Mouse (Mus musculus) ES-E14 (cell line): ENCODE data around the gene Nphs1. TPM values are rescaled to one million over a fixed set of nuclear protein-coding genes. Genes with fewer than 3 reads are reported as not detected.

Source experiments
- DNase-seq: peaks from one replicate; pipeline ENCODE4 v3.0.0-alpha.2; 2013; ENCODE audit warnings: low read depth, low spot score
- H3K27ac ChIP-seq: 2 replicates; pipeline ENCODE4 v1.5.1; 2012; ENCODE audit warnings: low read depth, mild to moderate bottlenecking, low read length, moderate library complexity, mixed read lengths; ENCODE audit not compliant: poor library complexity, insufficient read depth, severe bottlenecking
- H3K36me3 ChIP-seq: 2 replicates; pipeline ENCODE4 v1.6.1; 2012; ENCODE audit warnings: mild to moderate bottlenecking, low read length, moderate library complexity, mixed read lengths; ENCODE audit not compliant: control insufficient read depth, poor library complexity, insufficient read depth, severe bottlenecking
- H3K4me1 ChIP-seq, 2 experiments: fragments of 150-350 bp in 1 of 2; sonication (generic) in 1 of 2; 2 replicates each; pipeline ENCODE4 v1.6.1; 2012; ENCODE audit warnings: low read length in 2 of 2, mild to moderate bottlenecking in 1 of 2, mixed read lengths in 1 of 2; ENCODE audit not compliant: control insufficient read depth in 2 of 2, insufficient read depth in 2 of 2, poor library complexity in 1 of 2
- H3K4me3 ChIP-seq, 2 experiments: fragments of 150-350 bp in 1 of 2; sonication (generic) in 1 of 2; 2 replicates each; pipeline ENCODE4 v1.5.1; 2012; ENCODE audit warnings: low read length in 2 of 2, low read depth in 1 of 2, mild to moderate bottlenecking in 1 of 2, mixed read lengths in 1 of 2; ENCODE audit not compliant: insufficient read depth in 1 of 2, poor library complexity in 1 of 2, severe bottlenecking in 1 of 2
- H3K9ac ChIP-seq: 2 replicates; pipeline ENCODE4 v1.6.1; 2012; ENCODE audit warnings: low read depth, mild to moderate bottlenecking, low read length, mixed read lengths; ENCODE audit not compliant: poor library complexity, insufficient read depth, severe bottlenecking
- H3K9me3 ChIP-seq: fragments of 150-350 bp; sonication (generic); 2 replicates; pipeline ENCODE4 v1.6.1; 2012; ENCODE audit warnings: low read depth, mild to moderate bottlenecking, low read length; ENCODE audit not compliant: control insufficient read depth, insufficient read depth
- CHD2 ChIP-seq: IDR thresholded peaks from 2 replicates; pipeline ENCODE4 v1.6.1; 2014; ENCODE audit warnings: mild to moderate bottlenecking, low read depth, low read length, inconsistent platforms
- HCFC1 ChIP-seq: IDR thresholded peaks from 2 replicates; pipeline ENCODE4 v1.6.1; 2012; ENCODE audit warnings: low read length, inconsistent platforms, borderline replicate concordance; ENCODE audit not compliant: insufficient read depth
- MAFK ChIP-seq: IDR thresholded peaks from 2 replicates; pipeline ENCODE4 v1.6.1; 2014; ENCODE audit warnings: mild to moderate bottlenecking, low read depth, low read length, inconsistent platforms; ENCODE audit not compliant: insufficient read depth
- ZC3H11A ChIP-seq: IDR thresholded peaks from 2 replicates; pipeline ENCODE4 v1.6.1; 2012; ENCODE audit warnings: low read depth, mild to moderate bottlenecking, inconsistent platforms, low read length, borderline replicate concordance
- ZNF384 ChIP-seq: IDR thresholded peaks from 2 replicates; pipeline ENCODE4 v1.6.1; 2012; ENCODE audit warnings: low read depth, low read length, inconsistent platforms
- in situ Hi-C, 2 experiments: fragments of 600-800 bp; cut with MboI; formaldehyde crosslinking; loops; one replicate each; pipeline ENCODE4 v1.15.1; 2025; ENCODE audit warnings: low sequenced_read_pairs in 2 of 2, inconsistent platforms in 1 of 2; ENCODE audit not compliant: unreplicated experiment in 2 of 2
- total RNA-seq: library from RNA; depleted of rRNA; stranded (reverse); fragments of 300-350 nt; gene quantifications from 2 replicates; pipeline ENCODE4 v1.2.3, GENCODE M21; 2012

Nphs1 gene
- total RNA-seq, 1 experiment = 45.7 TPM

GRCm38 (mm10) chr7:30412735-30413147, 45.4 kb upstream of the Nphs1 start:
- H3K9me3 ChIP-seq = no peaks in the 10 kb centered on the region
- TF ChIP-seq HCFC1 (no peak), ZNF384 (no peak), ZC3H11A (no peak), MAFK (no peak), CHD2 (no peak)
- H3K4me3 ChIP-seq = no peak overlapping the region
- no peak overlapping the region for H3K9ac ChIP-seq
- peaks cover 2% of the 10 kb centered on the region in 2 experiments; a peak in 2 of 4 replicates for H3K4me1 ChIP-seq
- no peak for DNase-seq
- no peak overlapping the region for H3K27ac ChIP-seq
- H3K36me3 ChIP-seq = no peaks in the 10 kb centered on the region
- in situ Hi-C loops = no loop called here

- in situ Hi-C loops = no loop called here
- no peak within 1 kb of the TSS for H3K4me3 ChIP-seq
- H3K9ac ChIP-seq = no peak within 1 kb of the TSS
- H3K36me3 ChIP-seq = no peaks in the 10 kb centered on the region
- H3K27ac ChIP-seq = no peak within 1 kb of the TSS
- TF ChIP-seq ZNF384 (no peak), HCFC1 (no peak)
- H3K4me1 ChIP-seq = peaks cover 2 to 4% of the 10 kb centered on the region in 2 experiments; a peak in 2 of 4 replicates
- no peak for DNase-seq
- no peaks in the 10 kb centered on the region for H3K9me3 ChIP-seq
Observed at GRCm38 (mm10) chr7:30413596-30413995, 44.5 kb upstream of the Nphs1 start, which contains the start of gene Tyrobp. Gene Tyrobp (plus strand): TSS chr7:30413760.

GRCm38 (mm10) chr7:30417856-30418255, 40.3 kb upstream of the Nphs1 start:
- Histone ChIP-seq H3K36me3 (no peaks in the 10 kb centered on the region), H3K27ac (no peak overlapping the region), H3K4me3 (peak overlapping the region in 1 of 2 experiments; percentile 44; a peak in 2 of 4 replicates), H3K9me3 (no peaks in the 10 kb centered on the region), H3K9ac (peak overlapping the region; percentile 22; the same call in 1 of the 2 replicates), H3K4me1 (peaks cover 0 to 4% of the 10 kb centered on the region in 2 experiments; a peak in 1 of 4 replicates)
- no peak for DNase-seq
- TF ChIP-seq MAFK = no peak
- no peak for TF ChIP-seq CHD2
- TF ChIP-seq ZC3H11A = no peak
- no peak for TF ChIP-seq HCFC1
- no peak for TF ChIP-seq ZNF384
- in situ Hi-C loops = no loop called here

GRCm38 (mm10) chr7:30419561-30420499, 38.3 kb upstream of the Nphs1 start, which contains the start of gene Hcst:
Gene Hcst (minus strand): TSS chr7:30419854.
- no peak for DNase-seq
- peaks cover 0 to 4% of the 10 kb centered on the region in 2 experiments; a peak in 1 of 4 replicates for H3K4me1 ChIP-seq
- H3K36me3 ChIP-seq = peaks cover 10% of the 10 kb centered on the region
- no peak within 1 kb of the TSS for H3K4me3 ChIP-seq
- H3K9ac ChIP-seq = no peak within 1 kb of the TSS
- TF ChIP-seq ZC3H11A (no peak), MAFK (no peak), ZNF384 (no peak), HCFC1 (no peak), CHD2 (no peak)
- in situ Hi-C loops = no loop called here
- no peaks in the 10 kb centered on the region for H3K9me3 ChIP-seq
- H3K27ac ChIP-seq = no peak within 1 kb of the TSS
